Mouse (Mus musculus) olfactory bulb, adult 2 months (tissue): Measurements from ENCODE around the gene Crcp. TPM values are rescaled to one million over a fixed set of nuclear protein-coding genes. Genes with fewer than 3 reads are reported as not detected.
A peak's percentile ranks its signal among the peaks of the same experiment; 100 is the strongest.
"Not testable (repeated sequence)": the region's sequence is repeated elsewhere in the genome, so short reads cannot be mapped to it uniquely, and the experiment has no call there.

Experiments used
- H3K27ac ChIP-seq: fragments of 200-500 bp; 2 replicates; pipeline ENCODE4 v1.5.1; 2012; ENCODE audit warnings: low read depth, low read length; ENCODE audit not compliant: insufficient read depth
- H3K4me1 ChIP-seq: fragments of 200-500 bp; 2 replicates; pipeline ENCODE4 v1.6.1; 2012; ENCODE audit warnings: low read length; ENCODE audit not compliant: control insufficient read depth, insufficient read depth
- H3K4me3 ChIP-seq: fragments of 200-500 bp; 2 replicates; pipeline ENCODE4 v1.5.1; 2012; ENCODE audit warnings: mild to moderate bottlenecking, low read depth, low read length, moderate library complexity; ENCODE audit not compliant: insufficient read depth
- CTCF ChIP-seq: fragments of 200-500 bp; IDR thresholded peaks from 2 replicates; pipeline ENCODE4 v1.5.1; 2012; ENCODE audit warnings: low read depth, mild to moderate bottlenecking, low read length, moderate library complexity; ENCODE audit not compliant: insufficient read depth
- POLR2A ChIP-seq: fragments of 200-500 bp; IDR thresholded peaks from 2 replicates; pipeline ENCODE4 v1.6.1; 2012; ENCODE audit warnings: mild to moderate bottlenecking, low read depth, low read length, moderate library complexity; ENCODE audit not compliant: insufficient read depth
- WGBS: fragments of 180-500 bp; shearing (Covaris S2); methylation state at CpG from one replicate; pipeline ENCODE4 v1.1.7; 2018; 5-methylcytosine and 5-hydroxymethylcytosine counted together
- polyA plus RNA-seq: library from polyadenylated mRNA; stranded (reverse); fragments of >200 nt; gene quantifications from 2 replicates; pipeline ENCODE4 v1.2.4, GENCODE M21; 2012; ENCODE audit warnings: low replicate concordance; ENCODE audit not compliant: missing spikeins, insufficient read depth, insufficient read length

Crcp gene
- polyA plus RNA-seq, 1 experiment, result not detected

DNA sequence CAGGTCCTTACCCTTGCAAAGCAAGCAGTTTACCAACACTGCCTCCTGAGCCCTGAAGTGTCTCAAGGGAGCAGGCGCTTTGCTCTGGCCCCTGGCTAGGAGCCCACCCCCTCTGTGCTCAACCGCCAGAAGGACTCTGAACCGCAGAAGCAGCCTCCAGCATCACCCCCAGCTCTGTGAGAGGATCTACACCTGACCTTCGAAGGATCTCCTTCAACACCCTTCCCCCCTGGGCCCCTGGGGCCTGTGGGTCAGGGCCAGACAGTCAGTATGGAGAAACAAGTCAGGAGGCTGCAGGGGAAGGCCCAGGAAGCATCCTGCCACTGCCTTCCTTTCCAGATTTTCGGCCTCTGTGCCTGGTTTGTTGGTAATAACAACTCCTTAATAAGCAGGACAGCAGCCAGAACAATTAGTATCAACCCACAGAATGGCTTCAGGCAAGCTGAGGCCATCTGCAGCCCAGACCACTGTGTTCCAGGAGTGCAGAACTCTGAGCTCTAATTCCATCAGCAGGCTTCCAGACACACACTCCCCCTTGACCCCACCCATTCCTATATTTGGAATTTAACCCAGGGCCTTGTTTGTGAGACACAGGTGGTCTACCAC, 7.6 kb upstream of the Crcp start:
- H3K4me3 ChIP-seq, result no peak overlapping the region
- TF ChIP-seq POLR2A (no peak), CTCF (no peak)
- WGBS, result 60% methylated on average over 5 of the region's 5 CpGs
- H3K27ac ChIP-seq, result no peak overlapping the region
- peaks cover 10% of the 10 kb centered on the region; the same call in 1 of the 2 replicates for H3K4me1 ChIP-seq

DNA sequence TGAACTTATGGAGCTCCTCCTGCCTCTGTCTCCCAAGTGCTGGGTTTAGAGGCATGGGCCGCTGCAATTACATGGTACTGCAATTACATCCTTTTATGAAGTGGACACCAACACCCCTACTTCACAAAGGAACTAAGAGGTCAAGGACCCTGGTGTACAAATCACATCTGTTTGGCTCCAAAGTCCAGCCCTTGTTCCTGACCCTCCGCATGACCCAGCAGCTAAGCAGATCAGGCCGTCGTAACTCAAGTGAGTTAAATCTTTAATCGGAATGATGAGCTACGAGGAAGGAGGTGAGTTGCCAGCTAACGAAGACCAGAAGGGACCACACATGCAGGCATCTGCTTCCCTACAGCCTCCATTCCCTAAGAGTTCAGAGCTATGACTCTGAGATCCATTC, 6.7 kb upstream of the Crcp start:
- H3K27ac ChIP-seq, result no peak overlapping the region
- WGBS, result 88% methylated on average over 7 of the region's 7 CpGs
- no peak for TF ChIP-seq POLR2A
- TF ChIP-seq CTCF, result no peak

DNA sequence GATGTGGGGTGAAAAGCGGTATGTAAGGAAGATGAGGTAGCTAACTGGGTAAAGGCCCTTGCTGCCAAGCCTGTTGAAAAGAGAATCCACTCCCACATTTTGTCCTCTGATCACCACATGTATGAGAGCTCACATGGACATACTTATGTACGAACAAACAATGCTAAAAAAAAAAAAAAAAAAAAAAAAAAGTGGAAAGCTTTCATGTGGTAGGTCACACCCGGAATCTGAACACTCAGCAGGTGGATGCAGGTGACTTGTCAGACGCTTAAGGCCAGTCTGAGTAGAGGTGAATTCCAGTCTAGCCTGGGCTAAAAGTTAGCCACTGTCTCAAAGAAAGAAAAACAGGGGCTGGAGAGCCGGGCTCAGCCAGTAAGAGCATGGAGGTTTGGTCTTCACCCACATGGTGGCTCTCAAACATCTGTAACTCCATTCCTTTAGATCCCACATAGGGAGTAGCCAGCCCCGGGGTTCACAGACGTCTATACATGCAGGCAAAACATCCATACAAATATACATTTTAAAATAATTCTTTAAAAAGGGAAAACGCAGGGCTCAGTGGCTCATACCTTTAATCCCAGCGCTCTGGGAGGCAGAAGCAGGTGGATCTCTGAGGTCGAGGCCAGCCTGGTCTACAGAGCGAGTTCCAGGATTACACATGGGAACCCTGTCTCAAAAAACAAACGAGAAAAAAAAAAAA, 5.9 kb upstream of the Crcp start:
- peaks cover 10% of the 10 kb centered on the region; the same call in 1 of the 2 replicates for H3K4me1 ChIP-seq
- no peak overlapping the region for H3K27ac ChIP-seq
- TF ChIP-seq POLR2A, result no peak
- TF ChIP-seq CTCF, result no peak
- H3K4me3 ChIP-seq, result no peak overlapping the region
- WGBS, result 39% methylated on average over 12 of the region's 12 CpGs

More for the DNA sequence above, 6.7 kb upstream of the Crcp start:
- peaks cover 10% of the 10 kb centered on the region; the same call in 1 of the 2 replicates for H3K4me1 ChIP-seq
- H3K4me3 ChIP-seq, result no peak overlapping the region

DNA sequence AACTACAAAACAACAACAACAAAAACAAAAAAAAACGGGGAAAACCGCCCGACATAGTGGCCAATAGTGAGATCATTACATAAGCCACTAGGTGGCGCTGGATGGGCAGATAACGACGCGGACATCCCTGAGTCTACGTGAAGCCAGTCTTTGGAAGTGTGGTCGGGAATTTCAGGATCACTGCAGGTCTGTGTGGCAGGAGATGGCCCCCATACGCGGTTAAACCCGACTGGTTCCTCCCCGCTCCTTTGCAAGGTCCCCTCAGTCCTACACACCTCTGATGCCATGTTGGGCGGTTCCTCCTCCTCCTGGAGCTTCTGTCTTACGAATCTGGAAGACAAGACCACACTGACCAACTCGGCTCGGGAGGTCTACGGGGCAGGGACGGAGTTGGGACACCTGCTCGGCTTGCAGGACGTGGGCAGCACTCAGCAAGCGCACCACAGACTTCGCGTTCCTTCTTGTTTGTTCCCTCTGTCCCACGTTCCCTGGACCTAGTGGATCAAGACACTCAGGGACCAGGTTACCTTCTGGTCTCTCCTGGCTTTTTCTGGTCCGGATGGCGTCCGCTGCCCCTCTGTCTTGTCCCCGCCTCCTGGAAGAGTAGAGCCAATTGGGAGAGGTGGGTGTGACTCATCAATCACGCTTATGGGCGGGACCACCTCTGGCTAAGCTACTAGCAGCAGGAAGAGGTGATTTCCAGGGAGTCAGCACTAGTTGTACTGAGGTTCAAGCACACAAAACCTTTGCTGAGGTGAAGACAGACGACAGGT, 5.1 kb upstream of the Crcp start:
- TF ChIP-seq CTCF (peak; percentile 39; the same call in 1 of the 2 replicates), POLR2A (no peak)
- H3K27ac ChIP-seq, result no peak overlapping the region
- WGBS, result under 1% methylated on average over 32 of the region's 32 CpGs
- peak overlapping the region; percentile 51 for H3K4me3 ChIP-seq
- peaks cover 10% of the 10 kb centered on the region; the same call in 1 of the 2 replicates for H3K4me1 ChIP-seq

DNA sequence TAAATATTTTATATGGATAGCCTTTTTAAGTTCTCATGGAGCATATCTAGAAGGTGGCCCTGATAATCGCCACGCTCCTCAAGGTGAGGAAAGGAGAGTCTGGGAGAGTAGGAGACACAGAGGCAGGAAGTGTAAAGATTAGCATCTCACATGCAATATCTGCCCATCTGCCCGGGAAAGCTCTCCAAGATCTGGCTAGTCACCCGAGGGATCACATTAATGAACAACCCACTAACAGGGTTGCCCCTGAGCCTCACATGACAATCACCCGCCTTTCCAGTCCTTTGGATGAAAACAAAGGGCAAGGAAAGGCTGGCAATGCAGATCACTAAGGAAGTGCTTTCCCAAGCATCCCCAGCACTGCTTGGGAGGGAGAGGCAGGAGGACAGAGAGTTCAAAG, 2.0 kb upstream of the Crcp start:
- TF ChIP-seq POLR2A (no peak), CTCF (no peak)
- 67% methylated on average over 5 of the region's 5 CpGs for WGBS
- Histone ChIP-seq H3K4me1 (peaks cover 10% of the 10 kb centered on the region; the same call in 1 of the 2 replicates), H3K4me3 (no peak overlapping the region), H3K27ac (no peak overlapping the region)

DNA sequence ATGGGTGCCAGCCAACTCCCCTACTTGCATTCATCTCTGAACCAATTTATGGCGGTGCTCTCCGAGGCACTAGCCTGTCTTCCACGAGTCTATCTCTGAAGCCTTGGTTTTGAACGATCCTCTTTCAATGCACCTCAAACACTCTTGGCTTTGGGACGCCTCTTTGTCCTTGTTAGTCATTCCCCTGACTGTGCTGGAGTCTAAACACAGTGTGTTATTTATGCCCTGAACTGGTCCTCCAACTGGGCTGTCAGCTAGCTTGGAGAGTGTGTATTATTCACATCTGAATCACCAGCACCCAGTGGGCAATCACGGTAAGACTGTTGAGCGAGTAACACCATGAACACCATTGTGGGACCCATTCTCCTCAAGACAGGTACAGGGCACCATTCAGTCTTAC, 1.4 kb upstream of the Crcp start:
- Histone ChIP-seq H3K4me1 (peaks cover 10% of the 10 kb centered on the region; the same call in 1 of the 2 replicates), H3K27ac (no peak overlapping the region), H3K4me3 (no peak overlapping the region)
- no peak for TF ChIP-seq POLR2A
- 60% methylated on average over 7 of the region's 7 CpGs for WGBS

DNA sequence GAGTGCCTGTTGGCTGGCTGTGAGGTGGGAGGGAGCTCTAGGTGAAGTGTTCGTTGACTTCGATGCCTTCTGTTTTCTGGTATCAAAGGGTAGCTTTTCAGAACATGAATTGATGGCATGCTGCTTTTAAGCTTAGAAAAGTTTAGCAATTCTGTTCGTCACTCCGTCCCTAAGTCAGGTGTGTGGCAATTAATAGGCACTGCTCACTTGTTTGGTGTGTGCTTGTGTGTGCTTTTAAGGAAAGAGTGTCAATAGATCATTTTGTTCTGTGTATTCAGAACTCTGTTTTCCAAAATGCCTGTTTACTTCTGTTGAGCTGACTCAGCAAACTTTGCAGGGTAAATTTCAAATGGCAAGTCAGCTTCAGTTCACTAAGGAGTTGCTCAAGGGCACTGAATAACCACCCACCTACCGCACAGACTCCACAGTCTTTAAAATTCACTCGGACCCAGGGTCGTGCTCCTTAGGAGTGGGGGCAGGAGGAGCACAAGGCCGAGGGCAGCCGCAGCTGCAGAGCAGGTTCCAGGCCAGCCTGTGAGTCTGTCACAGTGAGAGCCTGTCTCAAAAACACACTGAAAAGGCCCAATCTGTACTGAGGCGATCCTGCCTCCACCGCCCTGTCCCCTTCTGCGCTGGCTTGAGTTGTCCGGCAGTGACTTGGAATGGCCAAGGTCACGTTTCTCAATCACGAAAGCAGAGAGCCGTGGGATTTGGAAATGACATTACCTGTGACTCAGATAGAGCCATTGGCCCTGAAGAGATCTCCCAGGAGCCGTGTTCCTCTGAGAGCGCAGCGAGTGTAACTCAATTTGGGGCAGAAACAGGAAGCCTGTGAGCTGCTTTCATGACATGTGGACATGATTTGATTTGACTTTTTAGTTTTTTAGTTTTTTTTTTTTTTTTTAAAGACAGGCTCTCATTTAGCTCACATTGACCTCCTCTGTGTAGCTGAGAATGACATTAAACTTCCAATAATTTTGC, 2.6 kb downstream of the Crcp start:
- Histone ChIP-seq H3K27ac (no peak overlapping the region), H3K4me3 (no peak overlapping the region), H3K4me1 (peaks cover 4% of the 10 kb centered on the region; the same call in 1 of the 2 replicates)
- WGBS, result 92% methylated on average over 19 of the region's 19 CpGs
- TF ChIP-seq CTCF (no peak), POLR2A (no peak)

DNA sequence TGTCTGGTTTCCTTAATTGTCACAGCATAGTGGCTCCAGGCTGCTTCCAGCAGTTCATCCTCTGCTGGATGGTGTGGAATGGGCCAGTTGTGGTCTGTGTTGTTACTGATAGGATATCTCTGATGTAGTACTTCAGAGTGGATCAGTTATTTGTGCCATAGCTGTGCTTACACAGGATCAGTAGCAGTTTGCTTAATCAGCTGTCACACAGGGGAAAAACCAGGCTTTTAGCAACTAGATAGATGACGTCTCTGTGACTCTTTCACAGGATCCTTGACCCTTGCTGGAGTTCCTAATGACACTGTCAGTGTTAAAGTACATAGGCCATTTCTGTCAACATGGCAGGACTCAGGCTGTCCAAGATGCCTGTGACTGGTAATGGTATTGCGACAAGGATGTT, 4.8 kb downstream of the Crcp start:
- TF ChIP-seq POLR2A, result no peak
- TF ChIP-seq CTCF, result no peak
- no peak overlapping the region for H3K4me3 ChIP-seq
- no peak overlapping the region for H3K27ac ChIP-seq
- H3K4me1 ChIP-seq, result peaks cover 7% of the 10 kb centered on the region; the same call in 1 of the 2 replicates
- 98% methylated on average over 2 of the region's 2 CpGs for WGBS

DNA sequence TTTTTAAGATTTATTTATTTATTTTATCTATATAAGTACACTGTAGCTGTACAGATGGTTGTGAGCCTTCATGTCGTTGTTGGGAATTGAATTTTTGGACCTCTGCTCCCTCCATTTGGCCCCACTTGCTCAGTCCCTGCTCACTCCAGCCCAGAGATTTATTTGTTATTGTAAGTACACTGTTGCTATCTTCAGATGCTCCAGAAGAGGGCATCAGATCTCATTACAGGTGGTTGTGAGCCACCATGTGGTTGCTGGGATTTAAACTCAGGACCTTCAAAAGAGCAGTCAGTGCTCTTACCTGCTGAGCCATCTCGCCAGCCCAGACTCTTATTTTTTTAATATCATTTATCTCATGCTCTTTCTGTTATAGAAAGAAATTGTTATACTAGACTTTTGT, 7.2 kb downstream of the Crcp start:
- H3K4me1 ChIP-seq, H3K4me3 ChIP-seq, H3K27ac ChIP-seq: not testable (repeated sequence)
- WGBS, result 71% methylated on average over 2 of the region's 2 CpGs
